Mouse (Mus musculus) forebrain, postnatal 0 days (tissue): ENCODE measurements around the gene Klk7. TPM values are rescaled to one million over a fixed set of nuclear protein-coding genes. Genes with fewer than 3 reads are reported as not detected.

Experiments
- ATAC-seq: fragments of 200-750 bp; cut with Nextera tagmentation; 2 replicates; pipeline ENCODE4 v1.8.0; 2017; ENCODE audit warnings: mild to moderate bottlenecking, moderate library complexity
- DNase-seq: peaks from one replicate; pipeline ENCODE4 v3.0.0-alpha.2; 2015
- H3K27ac ChIP-seq: fragments of 300-500 bp; sonication (generic); 2 replicates; pipeline ENCODE4 v1.5.1; 2014; ENCODE audit warnings: low read depth, mild to moderate bottlenecking, antibody characterized with exemption, low read length, moderate library complexity, mixed read lengths
- H3K27me3 ChIP-seq: fragments of 300-500 bp; sonication (generic); 2 replicates; pipeline ENCODE4 v1.6.1; 2014; ENCODE audit warnings: mild to moderate bottlenecking, low read length, mixed read lengths; ENCODE audit not compliant: insufficient read depth
- H3K36me3 ChIP-seq: fragments of 300-500 bp; sonication (generic); 2 replicates; pipeline ENCODE4 v1.6.1; 2014; ENCODE audit warnings: mild to moderate bottlenecking, moderate library complexity; ENCODE audit not compliant: insufficient read depth
- H3K4me1 ChIP-seq: fragments of 300-500 bp; sonication (generic); 2 replicates; pipeline ENCODE4 v1.6.1; 2014; ENCODE audit warnings: antibody characterized with exemption; ENCODE audit not compliant: insufficient read depth
- H3K4me2 ChIP-seq: fragments of 300-500 bp; sonication (generic); 2 replicates; pipeline ENCODE4 v1.6.1; 2014; ENCODE audit warnings: low read depth, mild to moderate bottlenecking, moderate library complexity
- H3K4me3 ChIP-seq: fragments of 300-500 bp; sonication (generic); 2 replicates; pipeline ENCODE4 v1.5.1; 2014; ENCODE audit warnings: low read depth, low read length, mixed read lengths
- H3K9ac ChIP-seq: fragments of 300-500 bp; sonication (generic); 2 replicates; pipeline ENCODE4 v1.6.1; 2014; ENCODE audit warnings: mild to moderate bottlenecking
- H3K9me3 ChIP-seq: fragments of 300-500 bp; sonication (generic); 2 replicates; pipeline ENCODE4 v1.6.1; 2016; ENCODE audit warnings: low read length
- CTCF ChIP-seq: sonication (generic); IDR thresholded peaks from 2 replicates; pipeline ENCODE4 v1.5.1; 2016; ENCODE audit warnings: antibody characterized with exemption, control low read depth, low read depth
- WGBS: fragments of 180-500 bp; shearing (Covaris S2); extraction: QIAGEN DNeasy Blood & Tissue Kit; methylation state at CpG from one replicate; pipeline ENCODE4 v1.1.7; 2014; 5-methylcytosine and 5-hydroxymethylcytosine counted together
- polyA plus RNA-seq: library from polyadenylated mRNA; unstranded; fragments of >200 nt; fragmentation: Nextera tagmentation; extraction: Ambion mirVana; gene quantifications from 2 replicates; pipeline ENCODE4 v1.2.1, GENCODE M21; 2015
- total RNA-seq: library from RNA; depleted of rRNA; stranded (reverse); fragments of >200 nt; gene quantifications from 2 replicates; pipeline ENCODE4 v1.2.3, GENCODE M21; 2014

Klk7 gene
- total and polyA plus RNA-seq, 2 experiments from 2014 or later = 0.18 TPM; not detected in 1

- Histone ChIP-seq H3K27me3 (no peaks in the 10 kb centered on the region), H3K4me3 (no peak within 1 kb of the TSS), H3K4me2 (no peak within 1 kb of the TSS), H3K4me1 (no peaks in the 10 kb centered on the region), H3K27ac (no peak within 1 kb of the TSS), H3K9me3 (no peaks in the 10 kb centered on the region), H3K36me3 (no peaks in the 10 kb centered on the region), H3K9ac (no peak within 1 kb of the TSS)
- TF ChIP-seq CTCF = no peak
- ATAC-seq (no peak), DNase-seq (no peak)
- 56% methylated on average over 5 of the region's 5 CpGs for WGBS
These were observed 30.3 kb upstream of the Klk7 start, which contains the start of gene Klk10 for GRCm38 (mm10) chr7:43780746-43781145. Klk10 (plus strand) TSS chr7:43781035.

DNA sequence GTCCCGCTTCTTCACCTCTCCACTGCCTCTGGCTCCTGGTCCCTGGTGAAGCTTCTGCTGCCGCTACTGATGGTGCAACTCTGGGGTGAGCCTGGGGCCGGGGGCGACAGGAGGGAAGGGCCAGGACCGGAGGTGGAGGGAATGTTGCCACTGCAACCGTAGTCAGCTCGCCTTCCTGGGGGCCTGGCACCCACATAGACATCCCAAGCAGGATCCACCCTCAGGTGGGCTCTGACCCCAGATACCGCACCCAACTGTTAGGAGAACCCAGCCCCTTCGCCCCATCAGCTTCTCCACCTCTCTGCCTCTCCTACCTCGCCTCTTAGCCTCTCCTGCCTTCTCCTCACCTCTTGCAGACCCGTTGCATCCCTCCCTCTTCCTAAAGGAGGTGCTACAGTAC, 29.6 kb upstream of the Klk7 start:
- 92% methylated on average over 10 of the region's 11 CpGs for WGBS
- no peak for ATAC-seq
- no peaks in the 10 kb centered on the region for H3K36me3 ChIP-seq
- H3K27ac ChIP-seq = no peak overlapping the region
- H3K27me3 ChIP-seq = no peaks in the 10 kb centered on the region
- no peaks in the 10 kb centered on the region for H3K4me1 ChIP-seq
- no peaks in the 10 kb centered on the region for H3K9me3 ChIP-seq
- DNase-seq = no peak
- no peak overlapping the region for H3K4me2 ChIP-seq
- no peak for TF ChIP-seq CTCF
- no peak overlapping the region for H3K4me3 ChIP-seq
- no peak overlapping the region for H3K9ac ChIP-seq

- no peak overlapping the region for H3K9ac ChIP-seq
- ATAC-seq = peak; percentile 77
- no peak overlapping the region for H3K27ac ChIP-seq
- H3K9me3 ChIP-seq = no peaks in the 10 kb centered on the region
- H3K27me3 ChIP-seq = no peaks in the 10 kb centered on the region
- peak; percentile 76 for DNase-seq
- WGBS = 8% methylated on average over 36 of the region's 36 CpGs
- H3K4me1 ChIP-seq = no peaks in the 10 kb centered on the region
- H3K4me2 ChIP-seq = peak overlapping the region; percentile 52
- no peaks in the 10 kb centered on the region for H3K36me3 ChIP-seq
- TF ChIP-seq CTCF = peak; percentile 79
- H3K4me3 ChIP-seq = peak overlapping the region; percentile 26
These were observed 28.5 kb upstream of the Klk7 start for GRCm38 (mm10) chr7:43782275-43783265.

- H3K4me3 ChIP-seq = no peak overlapping the region
- H3K27me3 ChIP-seq = no peaks in the 10 kb centered on the region
- peak; percentile 30; the same call in 1 of the 2 replicates for TF ChIP-seq CTCF
- H3K4me2 ChIP-seq = no peak overlapping the region
- no peak for DNase-seq
- no peaks in the 10 kb centered on the region for H3K4me1 ChIP-seq
- no peak overlapping the region for H3K9ac ChIP-seq
- 90% methylated on average over 1 of the region's 1 CpGs for WGBS
- ATAC-seq = no peak
- H3K27ac ChIP-seq = no peak overlapping the region
- no peaks in the 10 kb centered on the region for H3K36me3 ChIP-seq
- H3K9me3 ChIP-seq = no peaks in the 10 kb centered on the region
These were observed 25.8 kb upstream of the Klk7 start for GRCm38 (mm10) chr7:43785286-43785685.

DNA sequence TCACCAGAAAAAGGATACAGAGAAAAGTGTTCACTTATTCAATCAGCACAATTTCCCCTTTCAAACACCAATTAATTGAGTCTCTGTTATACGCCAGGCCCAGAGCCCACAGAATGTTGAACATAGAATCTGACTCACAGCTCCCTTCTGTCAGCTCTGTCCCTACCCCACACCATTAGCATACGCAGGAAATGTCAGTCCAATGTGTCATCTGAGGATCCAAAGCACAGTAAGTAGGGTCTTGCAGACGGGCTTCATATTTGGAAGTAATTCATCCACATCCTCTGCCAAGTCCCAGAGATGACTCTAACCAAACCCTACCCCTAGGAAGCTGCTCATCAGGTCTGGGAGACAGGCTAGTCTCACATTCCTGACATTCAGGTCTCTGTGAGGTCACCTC, 23.0 kb upstream of the Klk7 start:
- no peak overlapping the region for H3K4me3 ChIP-seq
- 68% methylated on average over 3 of the region's 3 CpGs for WGBS
- H3K9me3 ChIP-seq = no peaks in the 10 kb centered on the region
- TF ChIP-seq CTCF = no peak
- ATAC-seq (no peak), DNase-seq (no peak)
- H3K4me1 ChIP-seq = no peaks in the 10 kb centered on the region
- no peak overlapping the region for H3K9ac ChIP-seq
- H3K27ac ChIP-seq = no peak overlapping the region
- H3K4me2 ChIP-seq = no peak overlapping the region
- no peaks in the 10 kb centered on the region for H3K27me3 ChIP-seq
- H3K36me3 ChIP-seq = no peaks in the 10 kb centered on the region

DNA sequence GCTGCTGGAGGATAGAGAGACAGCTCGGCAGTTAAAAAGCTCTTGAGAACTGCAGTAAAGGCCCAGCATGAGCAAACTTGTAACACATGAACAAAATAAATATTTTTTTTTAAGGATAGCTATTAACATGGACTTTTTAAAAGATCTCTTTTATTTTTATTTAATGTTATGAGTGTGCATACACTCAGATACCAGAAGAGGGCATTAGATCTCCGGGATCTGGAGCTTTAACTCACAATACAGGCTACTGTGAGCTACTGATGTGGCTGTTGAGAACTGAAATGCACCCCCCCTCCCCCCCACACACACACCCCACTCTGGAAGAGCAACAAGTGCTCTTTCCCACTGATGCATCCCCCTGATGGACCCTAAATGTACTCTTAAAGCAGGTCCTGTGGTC, 21.8 kb upstream of the Klk7 start:
- Histone ChIP-seq H3K4me2 (no peak overlapping the region), H3K9ac (no peak overlapping the region), H3K36me3 (no peaks in the 10 kb centered on the region), H3K27ac (no peak overlapping the region), H3K4me1 (no peaks in the 10 kb centered on the region), H3K9me3 (no peaks in the 10 kb centered on the region), H3K27me3 (no peaks in the 10 kb centered on the region), H3K4me3 (no peak overlapping the region)
- no peak for DNase-seq
- no peak for ATAC-seq
- WGBS = 79% methylated on average over 2 of the region's 2 CpGs
- no peak for TF ChIP-seq CTCF

DNA sequence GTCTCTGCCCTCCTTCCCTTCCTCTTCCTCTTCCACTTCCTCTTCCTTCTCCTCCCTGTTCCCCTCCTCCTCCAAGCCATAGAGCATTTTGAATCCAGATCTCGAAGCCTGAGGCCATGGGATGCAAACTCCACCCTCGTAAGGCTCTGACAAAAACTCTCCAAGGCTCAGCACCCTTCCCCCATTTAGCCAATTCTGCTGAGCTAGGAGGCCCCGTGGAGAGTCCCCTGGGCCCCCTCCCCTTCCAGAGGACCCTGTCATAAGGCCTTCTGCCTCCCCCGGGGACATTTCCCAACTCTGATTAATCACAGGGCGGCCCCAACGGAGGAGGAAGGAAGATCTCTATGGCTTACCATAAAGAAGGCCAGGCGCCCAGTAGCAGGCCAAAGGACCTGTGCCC, 19.5 kb upstream of the Klk7 start, which contains the start of gene Klk9:
Gene Klk9 (plus strand): TSS at position 301 of the 400 bp plus-strand sequence.
- Histone ChIP-seq H3K9ac (no peak within 1 kb of the TSS), H3K4me1 (no peaks in the 10 kb centered on the region), H3K4me3 (no peak within 1 kb of the TSS), H3K27ac (no peak within 1 kb of the TSS), H3K4me2 (no peak within 1 kb of the TSS), H3K36me3 (no peaks in the 10 kb centered on the region), H3K9me3 (no peaks in the 10 kb centered on the region), H3K27me3 (no peaks in the 10 kb centered on the region; the same call in 1 of the 2 replicates)
- WGBS = 78% methylated on average over 7 of the region's 7 CpGs
- no peak for TF ChIP-seq CTCF
- no peak for DNase-seq
- no peak for ATAC-seq
